Mouse (Mus musculus) right cerebral cortex, adult 2 months (tissue): Measurements from ENCODE around the gene Serpinb6b.
"Not testable (repeated sequence)": the region's sequence is repeated elsewhere in the genome, so short reads cannot be mapped to it uniquely, and the experiment has no call there.

ENCODE experiments used
- DNase-seq, 2 experiments: peaks; one replicate each; pipeline ENCODE4 v3.0.0; 2021 to 2022; ENCODE audit warnings: low spot score in 2 of 2

The Serpinb6b gene

GRCm38 (mm10) chr13:32964989-32965811 lies at the start of gene Serpinb6b:
Serpinb6b (plus strand) TSS chr13:32965209.
- DNase-seq: peak in 1 of 2 experiments; percentile 2

GRCm38 (mm10) chr13:32922622-32923021 lies 42.4 kb upstream of the Serpinb6b start:
- no peak for DNase-seq

- DNase-seq: no peak
Observed at GRCm38 (mm10) chr13:32924578-32925360, 40.2 kb upstream of the Serpinb6b start.

- no peak for DNase-seq
Observed at GRCm38 (mm10) chr13:32926661-32927060, 38.3 kb upstream of the Serpinb6b start.

GRCm38 (mm10) chr13:32927241-32927640 lies 37.8 kb upstream of the Serpinb6b start:
- no peak for DNase-seq

- DNase-seq: no peak
Observed at GRCm38 (mm10) chr13:32929107-32929750, 35.8 kb upstream of the Serpinb6b start.

GRCm38 (mm10) chr13:32934706-32935381 lies 30.2 kb upstream of the Serpinb6b start:
- no peak for DNase-seq

- DNase-seq: not testable (repeated sequence)
Observed at GRCm38 (mm10) chr13:32938275-32938674, 26.7 kb upstream of the Serpinb6b start.

- not testable (repeated sequence) for DNase-seq
Observed at GRCm38 (mm10) chr13:32939191-32939590, 25.8 kb upstream of the Serpinb6b start.

GRCm38 (mm10) chr13:32956537-32956936 lies 8.5 kb upstream of the Serpinb6b start:
- DNase-seq: no peak

GRCm38 (mm10) chr13:32957917-32958316 lies 7.1 kb upstream of the Serpinb6b start:
- no peak for DNase-seq

- not testable (repeated sequence) for DNase-seq
Observed at GRCm38 (mm10) chr13:32958521-32958920, 6.5 kb upstream of the Serpinb6b start.

GRCm38 (mm10) chr13:32963990-32964753 lies 837 bp upstream of the Serpinb6b start:
- DNase-seq: no peak

GRCm38 (mm10) chr13:32966116-32966515 lies 1.1 kb downstream of the Serpinb6b start:
- DNase-seq: no peak

- DNase-seq: no peak
Observed at GRCm38 (mm10) chr13:32967233-32967632, 2.2 kb downstream of the Serpinb6b start.

- no peak for DNase-seq
Observed at GRCm38 (mm10) chr13:32968353-32968984, 3.5 kb downstream of the Serpinb6b start.

GRCm38 (mm10) chr13:32968996-32969640 lies 4.1 kb downstream of the Serpinb6b start:
- DNase-seq: no peak

- DNase-seq: no peak
Observed at GRCm38 (mm10) chr13:32969641-32970040, 4.6 kb downstream of the Serpinb6b start.

GRCm38 (mm10) chr13:32970776-32971175 lies 5.8 kb downstream of the Serpinb6b start:
- DNase-seq: no peak

GRCm38 (mm10) chr13:32974268-32974667 lies 9.3 kb downstream of the Serpinb6b start:
- DNase-seq: no peak
